Mouse (Mus musculus): ENCODE measurements around the gene Narf. TPM values are rescaled to one million over a fixed set of nuclear protein-coding genes. Genes with fewer than 3 reads are reported as not detected.

Gene Narf
- polyA plus RNA-seq, 1 experiment, result 42.0 TPM

- Histone ChIP-seq H3K27me3 (ENCODE audit: control insufficient read depth, insufficient read depth, low read length) (no peaks in the 10 kb centered on the region), H3K4me1 (ENCODE audit: control insufficient read depth, insufficient read depth, insufficient read length) (peaks cover 8% of the 10 kb centered on the region; the same call in 1 of the 2 replicates), H3K27ac (ENCODE audit: insufficient read depth, low read length) (no peak overlapping the region), H3K4me3 (ENCODE audit: extremely low read depth, insufficient read depth, insufficient read length) (no peak overlapping the region), H3K36me3 (ENCODE audit: control insufficient read depth, insufficient read depth, low read length) (no peaks in the 10 kb centered on the region)
- DNase-seq (ENCODE audit: low read depth in 1 of 2, low spot score in 2 of 2), result peak; percentile 15 to 19
- TF ChIP-seq POLR2A (IDR thresholded peaks at IDR 0.05; ENCODE audit: low read depth, low read length) (no peak), CTCF (IDR thresholded peaks at IDR 0.05; ENCODE audit: extremely low read depth, insufficient read depth, insufficient read length, insufficient replicate concordance) (peak; percentile 11; the same call in 1 of the 2 replicates)
- 78% methylated on average over 11 of the region's 11 CpGs for WGBS
Observed at GRCm38 (mm10) chr11:121201436-121202198, 35.4 kb upstream of the Narf start.

DNA sequence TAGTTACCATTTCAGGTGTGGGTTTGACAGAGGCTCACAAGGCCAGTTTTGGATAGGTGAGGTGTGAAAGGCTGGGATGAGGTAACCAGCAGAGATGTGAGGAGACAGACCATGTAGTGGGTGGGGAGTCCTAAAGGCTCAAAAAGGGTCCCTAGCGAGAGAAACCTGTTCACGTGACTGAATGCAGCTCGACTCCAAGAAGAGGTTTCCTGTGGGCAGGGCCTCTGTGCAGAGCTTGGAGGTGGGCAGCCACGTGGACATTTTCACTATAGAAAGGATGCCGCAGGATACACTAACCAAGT lies 33.2 kb upstream of the Narf start:
- no peak overlapping the region for H3K27ac ChIP-seq (ENCODE audit: insufficient read depth, low read length)
- peaks cover 2% of the 10 kb centered on the region for H3K36me3 ChIP-seq (ENCODE audit: control insufficient read depth, insufficient read depth, low read length)
- H3K4me1 ChIP-seq (ENCODE audit: control insufficient read depth, insufficient read depth, insufficient read length), result peaks cover 8% of the 10 kb centered on the region; the same call in 1 of the 2 replicates
- H3K4me3 ChIP-seq (ENCODE audit: extremely low read depth, insufficient read depth, insufficient read length), result peak overlapping the region; percentile 79; the same call in 1 of the 2 replicates
- H3K27me3 ChIP-seq (ENCODE audit: control insufficient read depth, insufficient read depth, low read length), result no peaks in the 10 kb centered on the region
- TF ChIP-seq CTCF (IDR thresholded peaks at IDR 0.05; ENCODE audit: extremely low read depth, insufficient read depth, insufficient read length, insufficient replicate concordance) (no peak), POLR2A (IDR thresholded peaks at IDR 0.05; ENCODE audit: low read depth, low read length) (no peak)
- DNase-seq (ENCODE audit: low read depth in 1 of 2, low spot score in 2 of 2), result no peak
- 0% methylated on average over 5 of the region's 5 CpGs for WGBS

DNA sequence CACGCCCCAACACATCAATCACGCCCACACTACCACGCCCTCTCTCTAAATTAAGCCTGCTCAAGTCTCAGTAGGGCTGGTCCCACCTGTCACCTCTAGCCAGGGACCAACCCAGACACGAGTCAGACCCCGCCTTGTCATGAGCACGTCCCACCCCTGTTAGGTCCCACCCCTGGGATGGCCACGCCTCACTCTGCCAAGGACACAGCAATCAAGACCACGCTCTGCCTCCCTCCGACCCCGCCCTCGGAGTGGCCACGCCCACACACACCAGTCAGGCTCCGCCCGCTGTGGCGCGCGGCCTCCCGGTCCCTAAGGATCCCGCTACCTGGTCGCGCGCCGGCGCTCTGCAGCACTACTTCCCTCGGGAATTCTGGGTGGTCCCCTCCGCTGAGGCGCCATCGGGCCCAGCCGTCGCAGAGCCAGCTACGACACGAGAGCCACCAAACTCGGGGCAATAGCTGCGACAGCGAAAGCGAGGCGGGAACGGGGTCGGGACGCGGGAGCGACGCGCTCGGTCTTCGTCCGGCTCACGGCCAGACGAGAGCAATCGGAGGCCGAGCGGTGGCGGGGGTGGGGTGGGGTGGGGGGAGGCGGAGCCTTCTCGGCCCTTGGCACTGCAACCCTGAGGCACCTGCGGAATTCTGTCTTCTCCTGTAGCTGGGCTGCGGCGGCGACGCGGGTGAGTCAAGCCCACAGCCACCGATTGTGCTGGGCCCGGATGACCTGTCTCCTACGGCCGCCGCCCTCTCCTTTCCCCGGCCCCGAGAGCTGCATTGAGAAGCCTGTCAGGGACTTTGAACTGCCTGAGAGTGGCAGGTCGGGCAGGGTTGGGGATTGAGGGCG lies 32.7 kb upstream of the Narf start, which contains the start of the genes Hexdc and Ogfod3:
TSS of gene Hexdc (plus strand) at position 273 of the 846 bp plus-strand sequence.
TSS of gene Ogfod3 (minus strand) at position 551 of the 846 bp plus-strand sequence.
- Histone ChIP-seq H3K27me3 (ENCODE audit: control insufficient read depth, insufficient read depth, low read length) (no peaks in the 10 kb centered on the region), H3K27ac (ENCODE audit: insufficient read depth, low read length) (peak within 1 kb of the TSS; percentile 64), H3K36me3 (ENCODE audit: control insufficient read depth, insufficient read depth, low read length) (peaks cover 2% of the 10 kb centered on the region), H3K4me3 (ENCODE audit: extremely low read depth, insufficient read depth, insufficient read length) (peak within 1 kb of the TSS; percentile 79), H3K4me1 (ENCODE audit: control insufficient read depth, insufficient read depth, insufficient read length) (peaks cover 8% of the 10 kb centered on the region; the same call in 1 of the 2 replicates)
- DNase-seq (ENCODE audit: low read depth in 1 of 2, low spot score in 2 of 2), result peak; percentile 95 to 97
- under 1% methylated on average over 70 of the region's 70 CpGs for WGBS
- TF ChIP-seq CTCF (IDR thresholded peaks at IDR 0.05; ENCODE audit: extremely low read depth, insufficient read depth, insufficient read length, insufficient replicate concordance) (no peak), POLR2A (IDR thresholded peaks at IDR 0.05; ENCODE audit: low read depth, low read length) (no peak)

GRCm38 (mm10) chr11:121216831-121217230 lies 20.2 kb upstream of the Narf start:
- TF ChIP-seq CTCF (IDR thresholded peaks at IDR 0.05; ENCODE audit: extremely low read depth, insufficient read depth, insufficient read length, insufficient replicate concordance) (no peak), POLR2A (IDR thresholded peaks at IDR 0.05; ENCODE audit: low read depth, low read length) (no peak)
- H3K27me3 ChIP-seq (ENCODE audit: control insufficient read depth, insufficient read depth, low read length), result no peaks in the 10 kb centered on the region
- H3K4me1 ChIP-seq (ENCODE audit: control insufficient read depth, insufficient read depth, insufficient read length), result no peaks in the 10 kb centered on the region
- peaks cover 4% of the 10 kb centered on the region; the same call in 1 of the 2 replicates for H3K36me3 ChIP-seq (ENCODE audit: control insufficient read depth, insufficient read depth, low read length)
- DNase-seq (ENCODE audit: low read depth in 1 of 2, low spot score in 2 of 2), result no peak
- no peak overlapping the region for H3K27ac ChIP-seq (ENCODE audit: insufficient read depth, low read length)
- no peak overlapping the region for H3K4me3 ChIP-seq (ENCODE audit: extremely low read depth, insufficient read depth, insufficient read length)
- 94% methylated on average over 3 of the region's 3 CpGs for WGBS

GRCm38 (mm10) chr11:121219776-121220175 lies 17.3 kb upstream of the Narf start:
- 93% methylated on average over 11 of the region's 11 CpGs for WGBS
- no peaks in the 10 kb centered on the region for H3K27me3 ChIP-seq (ENCODE audit: control insufficient read depth, insufficient read depth, low read length)
- TF ChIP-seq CTCF (IDR thresholded peaks at IDR 0.05; ENCODE audit: extremely low read depth, insufficient read depth, insufficient read length, insufficient replicate concordance) (no peak), POLR2A (IDR thresholded peaks at IDR 0.05; ENCODE audit: low read depth, low read length) (no peak)
- no peak overlapping the region for H3K4me3 ChIP-seq (ENCODE audit: extremely low read depth, insufficient read depth, insufficient read length)
- no peak overlapping the region for H3K27ac ChIP-seq (ENCODE audit: insufficient read depth, low read length)
- no peaks in the 10 kb centered on the region for H3K4me1 ChIP-seq (ENCODE audit: control insufficient read depth, insufficient read depth, insufficient read length)
- no peak for DNase-seq (ENCODE audit: low read depth in 1 of 2, low spot score in 2 of 2)
- peaks cover 31% of the 10 kb centered on the region for H3K36me3 ChIP-seq (ENCODE audit: control insufficient read depth, insufficient read depth, low read length)

DNA sequence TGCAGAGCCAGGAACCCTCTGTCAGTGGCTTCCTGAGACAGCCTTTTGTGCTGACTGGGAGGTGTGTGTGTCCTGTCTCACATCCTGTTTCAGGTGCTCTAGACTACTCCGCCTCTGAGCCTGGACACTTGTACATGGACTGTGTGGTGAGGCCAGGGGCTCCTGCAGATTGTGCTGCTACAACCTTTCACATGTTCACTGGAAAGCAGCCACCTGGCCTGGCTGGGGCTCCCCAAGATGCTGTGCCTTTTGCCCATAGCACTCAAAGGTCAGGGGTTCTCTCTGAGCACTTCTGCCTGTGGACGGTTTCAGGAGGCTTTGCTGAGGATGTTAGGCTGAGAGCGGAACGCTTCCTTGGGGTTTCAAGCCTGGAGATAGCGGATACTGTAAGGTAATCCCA lies 16.3 kb upstream of the Narf start:
- DNase-seq (ENCODE audit: low read depth in 1 of 2, low spot score in 2 of 2), result no peak
- TF ChIP-seq POLR2A (IDR thresholded peaks at IDR 0.05; ENCODE audit: low read depth, low read length), result no peak
- H3K36me3 ChIP-seq (ENCODE audit: control insufficient read depth, insufficient read depth, low read length), result peaks cover 41% of the 10 kb centered on the region
- H3K27me3 ChIP-seq (ENCODE audit: control insufficient read depth, insufficient read depth, low read length), result no peaks in the 10 kb centered on the region
- H3K27ac ChIP-seq (ENCODE audit: insufficient read depth, low read length), result no peak overlapping the region
- H3K4me3 ChIP-seq (ENCODE audit: extremely low read depth, insufficient read depth, insufficient read length), result no peak overlapping the region
- H3K4me1 ChIP-seq (ENCODE audit: control insufficient read depth, insufficient read depth, insufficient read length), result no peaks in the 10 kb centered on the region
- WGBS, result 83% methylated on average over 5 of the region's 5 CpGs

All from spleen, adult 2 months (tissue).